Mouse (Mus musculus): Measurements from ENCODE around the gene Ddx5. TPM values are rescaled to one million over a fixed set of nuclear protein-coding genes. Genes with fewer than 3 reads are reported as not detected.

The Ddx5 gene
- total RNA-seq (2021): 100 to 1,000 TPM; 328 to 354 TPM
- polyA plus RNA-seq (2012; rRNA removed): 202 and 306 TPM in 2 replicates
- long read RNA-seq, transcript Ddx5-201 (13 exons, 3,559 nt): major isoform, 244 of 453 reads
- long read RNA-seq, transcript Ddx5-208 (12 exons, 3,593 nt): minor isoform, 74 of 453 reads
- long read RNA-seq, partial matches to known transcripts: 29 of 453 reads
- long read RNA-seq, other reads (novel, unspliced or antisense): 106 of 453 reads

GRCm38 (mm10) chr11:106788775-106789459, at the start of gene Ddx5, which contains the start of gene Cep95:
TSS of gene Ddx5 (minus strand) at chr11:106789185.
TSS of gene Cep95 (plus strand) at chr11:106789252.
- TF ChIP-seq EP300 (IDR thresholded peaks at IDR 0.05; ENCODE audit: insufficient read depth, low read depth, low read length) (peak; percentile 80), POLR2A (IDR thresholded peaks at IDR 0.05; ENCODE audit: insufficient read depth, low read depth, low read length) (peak; percentile 83), CTCF (IDR thresholded peaks at IDR 0.05) (peak; percentile 44)
- Histone ChIP-seq H3K9ac (ENCODE audit: low read depth, low read length) (peak within 1 kb of the TSS; percentile 99), H3K36me3 (ENCODE audit: control insufficient read depth, insufficient read depth, low read length) (peaks cover 27% of the 10 kb centered on the region), H3K4me1 (ENCODE audit: control insufficient read depth, insufficient read depth, low read length) (peaks cover 2% of the 10 kb centered on the region; the same call in 1 of the 2 replicates), H3K27me3 (ENCODE audit: control insufficient read depth, insufficient read depth, low read length) (no peaks in the 10 kb centered on the region), H3K79me2 (replicated peaks; ENCODE audit: control insufficient read depth, insufficient read depth, low read length) (peaks cover 1% of the 10 kb centered on the region; the same call in 1 of the 2 replicates), H3K4me3 (peak within 1 kb of the TSS; percentile 99), H3K27ac (peak within 1 kb of the TSS; percentile 96)
- peak; percentile 98 to 99 for DNase-seq
- intact Hi-C loops (cut with DNase I): loop anchor here (1.0 to 10.0 kb wide), 4 partner anchors 10 to 514 kb away; partner anchors contain the start of genes Polg2, Smarcd2, Smurf2 and Tcam1
- WGBS: under 1% methylated on average over 57 of the region's 58 CpGs

GRCm38 (mm10) chr11:106828079-106828478, 39.1 kb upstream of the Ddx5 start:
- no peak overlapping the region for H3K27ac ChIP-seq
- intact Hi-C loops (cut with DNase I): no loop called here
- 93% methylated on average over 7 of the region's 7 CpGs for WGBS
- H3K4me1 ChIP-seq (ENCODE audit: control insufficient read depth, insufficient read depth, low read length): no peaks in the 10 kb centered on the region
- no peak for TF ChIP-seq CTCF (IDR thresholded peaks at IDR 0.05)
- no peak for TF ChIP-seq POLR2A (IDR thresholded peaks at IDR 0.05; ENCODE audit: insufficient read depth, low read depth, low read length)
- TF ChIP-seq EP300 (IDR thresholded peaks at IDR 0.05; ENCODE audit: insufficient read depth, low read depth, low read length): no peak
- no peak for DNase-seq
- H3K9ac ChIP-seq (ENCODE audit: low read depth, low read length): no peak overlapping the region
- peaks cover 2% of the 10 kb centered on the region for H3K36me3 ChIP-seq (ENCODE audit: control insufficient read depth, insufficient read depth, low read length)
- H3K4me3 ChIP-seq: no peak overlapping the region
- no peaks in the 10 kb centered on the region for H3K27me3 ChIP-seq (ENCODE audit: control insufficient read depth, insufficient read depth, low read length)
- H3K79me2 ChIP-seq (replicated peaks; ENCODE audit: control insufficient read depth, insufficient read depth, low read length): no peaks in the 10 kb centered on the region

GRCm38 (mm10) chr11:106824403-106824802, 35.4 kb upstream of the Ddx5 start:
- intact Hi-C loops (cut with DNase I): no loop called here
- DNase-seq: no peak
- Histone ChIP-seq H3K36me3 (ENCODE audit: control insufficient read depth, insufficient read depth, low read length) (peaks cover 7% of the 10 kb centered on the region; the same call in 1 of the 2 replicates), H3K79me2 (replicated peaks; ENCODE audit: control insufficient read depth, insufficient read depth, low read length) (no peaks in the 10 kb centered on the region), H3K9ac (ENCODE audit: low read depth, low read length) (no peak overlapping the region), H3K27ac (no peak overlapping the region), H3K27me3 (ENCODE audit: control insufficient read depth, insufficient read depth, low read length) (no peaks in the 10 kb centered on the region), H3K4me1 (ENCODE audit: control insufficient read depth, insufficient read depth, low read length) (peaks cover 6% of the 10 kb centered on the region), H3K4me3 (no peak overlapping the region)
- TF ChIP-seq POLR2A (IDR thresholded peaks at IDR 0.05; ENCODE audit: insufficient read depth, low read depth, low read length) (no peak), CTCF (IDR thresholded peaks at IDR 0.05) (no peak)
- 85% methylated on average over 10 of the region's 10 CpGs for WGBS

- no peaks in the 10 kb centered on the region for H3K27me3 ChIP-seq (ENCODE audit: control insufficient read depth, insufficient read depth, low read length)
- H3K79me2 ChIP-seq (replicated peaks; ENCODE audit: control insufficient read depth, insufficient read depth, low read length): no peaks in the 10 kb centered on the region
- intact Hi-C loops (cut with DNase I): no loop called here
- no peak overlapping the region for H3K27ac ChIP-seq
- H3K4me3 ChIP-seq: no peak overlapping the region
- peaks cover 7% of the 10 kb centered on the region for H3K36me3 ChIP-seq (ENCODE audit: control insufficient read depth, insufficient read depth, low read length)
- DNase-seq: no peak
- 95% methylated on average over 8 of the region's 8 CpGs for WGBS
- no peak overlapping the region for H3K9ac ChIP-seq (ENCODE audit: low read depth, low read length)
- TF ChIP-seq EP300 (IDR thresholded peaks at IDR 0.05; ENCODE audit: insufficient read depth, low read depth, low read length): no peak
- TF ChIP-seq CTCF (IDR thresholded peaks at IDR 0.05): no peak
- TF ChIP-seq POLR2A (IDR thresholded peaks at IDR 0.05; ENCODE audit: insufficient read depth, low read depth, low read length): no peak
- H3K4me1 ChIP-seq (ENCODE audit: control insufficient read depth, insufficient read depth, low read length): peaks cover 6% of the 10 kb centered on the region
Observed at GRCm38 (mm10) chr11:106823741-106824140, 34.8 kb upstream of the Ddx5 start.

GRCm38 (mm10) chr11:106822911-106823310, 33.9 kb upstream of the Ddx5 start:
- TF ChIP-seq POLR2A (IDR thresholded peaks at IDR 0.05; ENCODE audit: insufficient read depth, low read depth, low read length): no peak
- TF ChIP-seq EP300 (IDR thresholded peaks at IDR 0.05; ENCODE audit: insufficient read depth, low read depth, low read length): no peak
- WGBS: 79% methylated on average over 5 of the region's 5 CpGs
- Histone ChIP-seq H3K4me1 (ENCODE audit: control insufficient read depth, insufficient read depth, low read length) (peaks cover 6% of the 10 kb centered on the region), H3K27ac (no peak overlapping the region), H3K4me3 (no peak overlapping the region), H3K79me2 (replicated peaks; ENCODE audit: control insufficient read depth, insufficient read depth, low read length) (no peaks in the 10 kb centered on the region), H3K9ac (ENCODE audit: low read depth, low read length) (no peak overlapping the region), H3K27me3 (ENCODE audit: control insufficient read depth, insufficient read depth, low read length) (no peaks in the 10 kb centered on the region), H3K36me3 (ENCODE audit: control insufficient read depth, insufficient read depth, low read length) (peaks cover 11% of the 10 kb centered on the region)
- DNase-seq: no peak
- intact Hi-C loops (cut with DNase I): no loop called here

GRCm38 (mm10) chr11:106822491-106822890, 33.5 kb upstream of the Ddx5 start:
- intact Hi-C loops (cut with DNase I): no loop called here
- peaks cover 11% of the 10 kb centered on the region for H3K36me3 ChIP-seq (ENCODE audit: control insufficient read depth, insufficient read depth, low read length)
- WGBS: 83% methylated on average over 8 of the region's 8 CpGs

More at GRCm38 (mm10) chr11:106822491-106822890, 33.5 kb upstream of the Ddx5 start:
- Histone ChIP-seq H3K9ac (ENCODE audit: low read depth, low read length) (no peak overlapping the region), H3K4me3 (no peak overlapping the region), H3K27me3 (ENCODE audit: control insufficient read depth, insufficient read depth, low read length) (no peaks in the 10 kb centered on the region), H3K4me1 (ENCODE audit: control insufficient read depth, insufficient read depth, low read length) (peaks cover 6% of the 10 kb centered on the region), H3K27ac (no peak overlapping the region), H3K79me2 (replicated peaks; ENCODE audit: control insufficient read depth, insufficient read depth, low read length) (no peaks in the 10 kb centered on the region)
- no peak for DNase-seq
- TF ChIP-seq EP300 (IDR thresholded peaks at IDR 0.05; ENCODE audit: insufficient read depth, low read depth, low read length): no peak
- no peak for TF ChIP-seq CTCF (IDR thresholded peaks at IDR 0.05)
- no peak for TF ChIP-seq POLR2A (IDR thresholded peaks at IDR 0.05; ENCODE audit: insufficient read depth, low read depth, low read length)
